Mouse (Mus musculus): Measurements from ENCODE around the gene Brinp3. TPM values are rescaled to one million over a fixed set of nuclear protein-coding genes. Genes with fewer than 3 reads are reported as not detected.

Gene Brinp3
- polyA plus RNA-seq, 1 experiment from 2014 or later: 0.88 TPM

GRCm38 (mm10) chr1:146751066-146751465, 256.5 kb downstream of the Brinp3 start:
- H3K4me2 ChIP-seq (ENCODE audit: low read depth, low read length): no peak overlapping the region
- H3K27ac ChIP-seq (ENCODE audit: low read length): no peak overlapping the region
- no peaks in the 10 kb centered on the region for H3K36me3 ChIP-seq (ENCODE audit: control insufficient read depth, insufficient read depth, low read length)
- H3K4me3 ChIP-seq (ENCODE audit: low read length): no peak overlapping the region
- no peak for ATAC-seq
- H3K27me3 ChIP-seq (replicated peaks; ENCODE audit: control insufficient read depth, insufficient read depth, low read length): no peaks in the 10 kb centered on the region
- H3K9me3 ChIP-seq (ENCODE audit: control insufficient read depth, low read length): no peaks in the 10 kb centered on the region
- no peaks in the 10 kb centered on the region for H3K4me1 ChIP-seq (ENCODE audit: control insufficient read depth, insufficient read depth, low read length)
- no peak overlapping the region for H3K9ac ChIP-seq (ENCODE audit: low read depth, low read length)

GRCm38 (mm10) chr1:146783259-146783658, 288.7 kb downstream of the Brinp3 start:
- H3K36me3 ChIP-seq (ENCODE audit: control insufficient read depth, insufficient read depth, low read length): no peaks in the 10 kb centered on the region
- no peaks in the 10 kb centered on the region for H3K9me3 ChIP-seq (ENCODE audit: control insufficient read depth, low read length)
- no peak overlapping the region for H3K9ac ChIP-seq (ENCODE audit: low read depth, low read length)
- no peak overlapping the region for H3K27ac ChIP-seq (ENCODE audit: low read length)
- no peaks in the 10 kb centered on the region for H3K27me3 ChIP-seq (replicated peaks; ENCODE audit: control insufficient read depth, insufficient read depth, low read length)
- WGBS: 56% methylated on average over 4 of the region's 4 CpGs
- H3K4me2 ChIP-seq (ENCODE audit: low read depth, low read length): no peak overlapping the region
- H3K4me3 ChIP-seq (ENCODE audit: low read length): no peak overlapping the region
- H3K4me1 ChIP-seq (ENCODE audit: control insufficient read depth, insufficient read depth, low read length): no peaks in the 10 kb centered on the region
- no peak for ATAC-seq

DNA sequence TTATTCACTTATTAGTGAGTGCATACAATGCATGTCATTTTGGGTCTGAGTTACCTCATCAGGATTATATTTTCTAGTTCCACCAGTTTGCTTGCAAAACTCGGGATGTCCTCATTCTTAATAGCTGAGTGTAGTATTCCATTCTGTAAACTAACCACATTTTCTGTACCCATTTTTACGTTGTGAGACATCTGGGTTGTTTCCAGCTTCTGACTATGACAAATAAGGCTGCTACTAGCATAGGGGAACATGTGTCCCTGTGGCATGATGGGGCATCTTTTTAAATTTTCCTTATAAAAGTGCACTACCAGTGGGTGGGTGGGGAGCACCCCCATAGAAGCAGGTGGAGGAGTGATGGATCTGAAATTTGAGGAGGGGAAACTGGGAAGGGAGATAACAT, 292.7 kb downstream of the Brinp3 start:
- H3K36me3 ChIP-seq (ENCODE audit: control insufficient read depth, insufficient read depth, low read length): no peaks in the 10 kb centered on the region
- H3K27ac ChIP-seq (ENCODE audit: low read length): no peak overlapping the region
- 51% methylated on average over 2 of the region's 2 CpGs for WGBS
- no peak overlapping the region for H3K4me3 ChIP-seq (ENCODE audit: low read length)
- no peaks in the 10 kb centered on the region for H3K4me1 ChIP-seq (ENCODE audit: control insufficient read depth, insufficient read depth, low read length)
- ATAC-seq: no peak
- H3K9me3 ChIP-seq (ENCODE audit: control insufficient read depth, low read length): no peaks in the 10 kb centered on the region
- H3K27me3 ChIP-seq (replicated peaks; ENCODE audit: control insufficient read depth, insufficient read depth, low read length): no peaks in the 10 kb centered on the region
- H3K4me2 ChIP-seq (ENCODE audit: low read depth, low read length): no peak overlapping the region
- H3K9ac ChIP-seq (ENCODE audit: low read depth, low read length): no peak overlapping the region

GRCm38 (mm10) chr1:146792826-146793225, 298.3 kb downstream of the Brinp3 start:
- Histone ChIP-seq H3K36me3 (ENCODE audit: control insufficient read depth, insufficient read depth, low read length) (no peaks in the 10 kb centered on the region), H3K9me3 (ENCODE audit: control insufficient read depth, low read length) (no peaks in the 10 kb centered on the region), H3K27ac (ENCODE audit: low read length) (no peak overlapping the region), H3K4me3 (ENCODE audit: low read length) (no peak overlapping the region), H3K27me3 (replicated peaks; ENCODE audit: control insufficient read depth, insufficient read depth, low read length) (no peaks in the 10 kb centered on the region), H3K4me2 (ENCODE audit: low read depth, low read length) (no peak overlapping the region), H3K4me1 (ENCODE audit: control insufficient read depth, insufficient read depth, low read length) (no peaks in the 10 kb centered on the region), H3K9ac (ENCODE audit: low read depth, low read length) (no peak overlapping the region)
- ATAC-seq: no peak

DNA sequence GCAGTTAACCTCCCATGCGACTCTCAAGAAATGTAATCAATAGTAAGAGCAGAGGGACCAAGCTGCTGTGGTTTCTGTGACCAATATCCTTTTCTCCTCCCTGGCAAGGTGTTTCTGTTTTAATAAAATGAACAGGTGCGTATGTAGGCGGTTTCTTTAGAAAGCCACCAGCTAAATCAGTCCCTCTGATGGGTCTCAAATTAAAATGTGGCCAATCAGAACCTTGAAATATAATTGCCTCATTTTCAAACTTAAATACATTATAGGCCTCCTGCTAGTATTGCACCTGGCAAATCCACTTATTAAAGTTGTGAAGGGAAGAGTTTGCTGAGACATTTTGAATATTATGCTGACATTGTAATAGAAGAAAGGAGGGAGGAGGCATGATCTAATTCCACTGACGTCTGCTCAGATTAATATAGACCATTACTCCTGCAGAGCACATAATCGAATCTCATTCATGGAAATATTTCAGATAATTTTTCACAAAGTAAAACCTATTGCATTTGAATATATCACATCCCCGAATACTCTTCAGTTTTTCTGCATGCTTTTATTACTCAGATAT, 305.5 kb downstream of the Brinp3 start:
- H3K4me3 ChIP-seq (ENCODE audit: low read length): no peak overlapping the region
- H3K4me1 ChIP-seq (ENCODE audit: control insufficient read depth, insufficient read depth, low read length): no peaks in the 10 kb centered on the region
- ATAC-seq: no peak
- no peaks in the 10 kb centered on the region for H3K9me3 ChIP-seq (ENCODE audit: control insufficient read depth, low read length)
- H3K27me3 ChIP-seq (replicated peaks; ENCODE audit: control insufficient read depth, insufficient read depth, low read length): no peaks in the 10 kb centered on the region
- H3K4me2 ChIP-seq (ENCODE audit: low read depth, low read length): no peak overlapping the region
- WGBS: 78% methylated on average over 6 of the region's 6 CpGs
- no peak overlapping the region for H3K9ac ChIP-seq (ENCODE audit: low read depth, low read length)
- H3K27ac ChIP-seq (ENCODE audit: low read length): no peak overlapping the region
- H3K36me3 ChIP-seq (ENCODE audit: control insufficient read depth, insufficient read depth, low read length): no peaks in the 10 kb centered on the region

DNA sequence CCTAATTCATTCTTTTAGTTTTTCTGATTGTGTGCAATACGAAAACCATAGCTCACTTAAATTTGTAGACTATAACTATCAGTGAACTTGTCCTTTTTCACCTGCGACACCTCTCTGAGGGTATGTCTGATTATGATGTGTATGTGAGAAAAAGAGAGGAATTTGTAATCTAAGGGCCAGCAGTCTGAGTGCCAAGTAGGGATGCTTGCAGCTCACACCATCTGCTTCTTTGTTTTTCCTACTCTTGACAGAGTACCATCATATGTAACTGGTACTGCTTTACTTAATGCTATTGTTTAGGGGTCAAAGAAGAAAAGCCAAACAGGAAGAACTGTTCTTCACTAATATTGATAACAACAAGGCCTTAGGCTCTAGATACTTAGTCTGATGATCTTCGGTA, 307.3 kb downstream of the Brinp3 start:
- 88% methylated on average over 3 of the region's 3 CpGs for WGBS

DNA sequence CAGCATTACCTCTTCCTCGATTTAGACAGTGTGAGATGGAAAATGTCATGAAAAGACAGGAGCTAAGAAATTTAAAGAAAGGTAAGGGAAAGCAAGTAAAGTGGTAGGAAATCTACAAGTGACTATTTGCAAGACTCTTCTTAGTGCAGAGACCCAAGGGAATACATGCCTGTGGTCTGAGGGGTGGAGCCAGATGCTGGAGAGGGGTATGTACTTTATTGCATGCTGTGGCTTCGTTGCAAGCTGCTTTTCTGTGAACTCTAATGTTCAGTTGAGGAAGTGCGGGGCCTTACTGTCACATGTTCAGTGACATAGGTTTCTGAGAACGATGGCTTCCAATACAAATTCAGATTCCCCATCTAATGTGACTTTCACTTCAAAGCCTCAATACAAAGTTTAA, 313.2 kb downstream of the Brinp3 start:
- WGBS: 78% methylated on average over 4 of the region's 4 CpGs
- H3K4me3 ChIP-seq (ENCODE audit: low read length): no peak overlapping the region
- no peak overlapping the region for H3K27ac ChIP-seq (ENCODE audit: low read length)
- H3K9me3 ChIP-seq (ENCODE audit: control insufficient read depth, low read length): no peaks in the 10 kb centered on the region
- H3K4me1 ChIP-seq (ENCODE audit: control insufficient read depth, insufficient read depth, low read length): no peaks in the 10 kb centered on the region
- H3K4me2 ChIP-seq (ENCODE audit: low read depth, low read length): no peak overlapping the region
- no peak for ATAC-seq
- H3K27me3 ChIP-seq (replicated peaks; ENCODE audit: control insufficient read depth, insufficient read depth, low read length): no peaks in the 10 kb centered on the region
- no peak overlapping the region for H3K9ac ChIP-seq (ENCODE audit: low read depth, low read length)
- no peaks in the 10 kb centered on the region for H3K36me3 ChIP-seq (ENCODE audit: control insufficient read depth, insufficient read depth, low read length)

More for the DNA sequence above, 307.3 kb downstream of the Brinp3 start:
- Histone ChIP-seq H3K9ac (ENCODE audit: low read depth, low read length) (no peak overlapping the region), H3K27ac (ENCODE audit: low read length) (no peak overlapping the region), H3K9me3 (ENCODE audit: control insufficient read depth, low read length) (no peaks in the 10 kb centered on the region), H3K36me3 (ENCODE audit: control insufficient read depth, insufficient read depth, low read length) (no peaks in the 10 kb centered on the region), H3K4me1 (ENCODE audit: control insufficient read depth, insufficient read depth, low read length) (no peaks in the 10 kb centered on the region), H3K4me2 (ENCODE audit: low read depth, low read length) (no peak overlapping the region), H3K27me3 (replicated peaks; ENCODE audit: control insufficient read depth, insufficient read depth, low read length) (no peaks in the 10 kb centered on the region), H3K4me3 (ENCODE audit: low read length) (no peak overlapping the region)
- ATAC-seq: no peak

- H3K36me3 ChIP-seq (ENCODE audit: control insufficient read depth, insufficient read depth, low read length): no peaks in the 10 kb centered on the region
- 20% methylated on average over 1 of the region's 1 CpGs for WGBS
- no peaks in the 10 kb centered on the region for H3K9me3 ChIP-seq (ENCODE audit: control insufficient read depth, low read length)
- no peak overlapping the region for H3K4me2 ChIP-seq (ENCODE audit: low read depth, low read length)
- no peak overlapping the region for H3K9ac ChIP-seq (ENCODE audit: low read depth, low read length)
- no peaks in the 10 kb centered on the region for H3K27me3 ChIP-seq (replicated peaks; ENCODE audit: control insufficient read depth, insufficient read depth, low read length)
- no peak overlapping the region for H3K4me3 ChIP-seq (ENCODE audit: low read length)
- no peak overlapping the region for H3K27ac ChIP-seq (ENCODE audit: low read length)
- H3K4me1 ChIP-seq (ENCODE audit: control insufficient read depth, insufficient read depth, low read length): no peaks in the 10 kb centered on the region
- no peak for ATAC-seq
Measured at GRCm38 (mm10) chr1:146833888-146834287, 339.3 kb downstream of the Brinp3 start.

- no peak for ATAC-seq
- no peak overlapping the region for H3K9ac ChIP-seq (ENCODE audit: low read depth, low read length)
- no peak overlapping the region for H3K4me2 ChIP-seq (ENCODE audit: low read depth, low read length)
- H3K4me1 ChIP-seq (ENCODE audit: control insufficient read depth, insufficient read depth, low read length): no peaks in the 10 kb centered on the region
- H3K27me3 ChIP-seq (replicated peaks; ENCODE audit: control insufficient read depth, insufficient read depth, low read length): no peaks in the 10 kb centered on the region
- H3K27ac ChIP-seq (ENCODE audit: low read length): no peak overlapping the region
- no peaks in the 10 kb centered on the region for H3K9me3 ChIP-seq (ENCODE audit: control insufficient read depth, low read length)
- WGBS: 77% methylated on average over 2 of the region's 2 CpGs
- H3K4me3 ChIP-seq (ENCODE audit: low read length): no peak overlapping the region
- no peaks in the 10 kb centered on the region for H3K36me3 ChIP-seq (ENCODE audit: control insufficient read depth, insufficient read depth, low read length)
Measured at GRCm38 (mm10) chr1:146844087-146844486, 349.5 kb downstream of the Brinp3 start.

GRCm38 (mm10) chr1:146848892-146849291, 354.3 kb downstream of the Brinp3 start:
- 72% methylated on average over 3 of the region's 3 CpGs for WGBS
- Histone ChIP-seq H3K36me3 (ENCODE audit: control insufficient read depth, insufficient read depth, low read length) (no peaks in the 10 kb centered on the region), H3K27ac (ENCODE audit: low read length) (no peak overlapping the region), H3K4me1 (ENCODE audit: control insufficient read depth, insufficient read depth, low read length) (no peaks in the 10 kb centered on the region), H3K27me3 (replicated peaks; ENCODE audit: control insufficient read depth, insufficient read depth, low read length) (no peaks in the 10 kb centered on the region), H3K9ac (ENCODE audit: low read depth, low read length) (no peak overlapping the region), H3K4me3 (ENCODE audit: low read length) (no peak overlapping the region), H3K4me2 (ENCODE audit: low read depth, low read length) (no peak overlapping the region), H3K9me3 (ENCODE audit: control insufficient read depth, low read length) (no peaks in the 10 kb centered on the region)
- ATAC-seq: no peak

All from intestine, embryonic 16.5 days (tissue).